Mouse (Mus musculus) ovary, postnatal 36 days (tissue): ENCODE measurements around the gene Abtb2.

Experiments used
- DNase-seq: peaks from one replicate; pipeline ENCODE4 v3.0.0; 2022; ENCODE audit warnings: low spot score, mixed read lengths

Abtb2 gene

DNA sequence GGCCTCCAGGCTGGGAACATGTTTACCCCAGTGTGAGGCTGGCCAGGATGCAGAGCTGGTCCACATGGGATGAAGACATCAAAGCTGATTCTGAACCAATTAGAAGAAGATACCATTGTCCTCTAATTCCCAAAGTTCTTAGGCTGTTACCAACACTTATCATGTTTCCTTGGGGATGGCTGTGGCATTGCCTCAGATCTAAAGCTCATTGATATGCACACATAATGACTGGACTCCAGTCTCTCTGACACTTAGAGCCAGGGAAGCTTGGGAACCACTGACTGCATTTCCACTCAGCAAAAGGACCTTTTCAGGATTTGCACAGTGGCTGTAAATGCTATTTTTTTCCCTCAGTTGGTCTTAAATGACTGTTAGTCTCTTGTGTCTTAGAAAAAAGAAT is 52.3 kb downstream of the Abtb2 start:
- no peak for DNase-seq

DNA sequence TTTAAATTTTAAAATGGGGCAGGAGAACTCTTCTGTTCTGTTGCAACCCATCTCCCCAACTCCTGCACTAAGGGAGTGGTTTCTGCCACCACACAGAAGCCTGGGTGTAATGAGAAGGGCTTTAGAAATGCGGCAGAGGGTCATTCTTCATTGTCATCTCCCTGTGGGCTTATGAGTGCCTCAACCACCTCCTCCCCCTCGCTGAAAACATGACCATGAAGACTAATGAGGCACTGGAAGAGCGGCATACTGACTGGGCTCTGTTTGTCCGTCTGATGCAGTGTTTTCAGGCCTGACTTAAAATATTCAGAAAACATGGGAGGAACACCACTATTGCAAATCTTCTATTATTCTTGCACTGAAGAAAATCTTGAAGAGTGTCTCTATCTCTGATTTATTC is 56.8 kb downstream of the Abtb2 start:
- no peak for DNase-seq

DNA sequence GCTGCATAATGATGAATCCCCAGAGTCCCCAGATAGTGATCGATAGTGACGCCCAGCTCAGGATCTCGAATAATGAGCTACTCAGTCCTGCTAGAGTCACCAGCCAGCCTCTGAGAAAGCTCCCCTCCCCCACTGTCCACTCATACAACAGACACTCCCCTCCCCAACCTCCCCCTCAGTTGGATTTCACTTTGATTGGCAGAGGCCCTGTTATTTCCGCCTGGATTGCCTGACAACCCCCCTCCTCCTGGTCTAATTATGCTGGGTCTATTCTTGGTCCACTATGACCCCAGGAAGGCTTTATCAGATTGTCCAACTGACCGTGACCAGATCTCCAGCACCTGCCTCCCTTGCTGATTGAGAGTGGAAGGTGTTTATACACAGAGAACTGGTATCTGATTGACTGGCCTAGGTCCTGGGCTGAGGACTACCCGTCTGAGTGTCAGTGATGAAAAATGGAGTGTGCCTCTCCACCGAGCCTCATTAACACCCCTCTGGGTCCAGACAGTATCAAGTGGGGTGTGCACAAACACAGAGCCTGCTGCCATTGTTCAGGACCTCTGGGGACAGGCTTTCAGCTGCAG is 59.3 kb downstream of the Abtb2 start:
- no peak for DNase-seq

DNA sequence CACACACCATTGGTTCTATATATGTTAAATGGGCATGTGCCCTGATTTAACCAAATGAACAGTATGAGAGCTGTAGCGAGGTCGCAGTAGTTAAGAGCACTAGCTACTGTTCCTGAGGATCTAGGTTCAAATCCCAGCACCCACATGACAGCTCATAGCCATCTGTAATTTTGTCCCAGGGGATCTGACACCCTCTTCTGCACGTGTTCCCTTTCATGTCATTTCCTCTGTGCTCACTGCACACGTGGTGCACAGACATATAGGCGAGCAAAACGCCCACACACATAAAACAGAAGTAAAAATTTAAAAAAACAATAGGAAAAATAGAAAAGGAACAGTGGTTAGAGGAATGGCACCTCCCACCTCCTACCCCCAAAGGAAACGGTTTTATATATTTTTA is 61.0 kb downstream of the Abtb2 start:
- DNase-seq: no peak

DNA sequence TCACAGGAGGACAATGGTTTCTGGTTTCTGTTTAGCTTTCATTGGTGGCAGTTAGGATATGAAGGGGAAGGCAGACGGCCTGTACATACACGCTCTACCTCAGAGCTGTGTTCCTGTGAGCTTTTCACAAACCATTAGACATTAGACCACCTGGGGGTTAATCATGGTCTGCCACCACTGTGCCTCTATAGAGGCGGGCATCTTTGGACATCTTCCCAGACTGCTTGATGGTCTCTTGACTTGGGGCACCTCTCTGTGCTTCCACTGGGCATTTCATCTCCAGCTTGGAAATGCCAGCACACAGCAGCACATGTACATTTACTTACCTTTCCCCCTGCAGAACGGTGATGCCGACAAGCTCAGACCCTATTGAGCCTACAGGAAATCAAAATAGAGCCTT is 63.8 kb downstream of the Abtb2 start:
- no peak for DNase-seq

DNA sequence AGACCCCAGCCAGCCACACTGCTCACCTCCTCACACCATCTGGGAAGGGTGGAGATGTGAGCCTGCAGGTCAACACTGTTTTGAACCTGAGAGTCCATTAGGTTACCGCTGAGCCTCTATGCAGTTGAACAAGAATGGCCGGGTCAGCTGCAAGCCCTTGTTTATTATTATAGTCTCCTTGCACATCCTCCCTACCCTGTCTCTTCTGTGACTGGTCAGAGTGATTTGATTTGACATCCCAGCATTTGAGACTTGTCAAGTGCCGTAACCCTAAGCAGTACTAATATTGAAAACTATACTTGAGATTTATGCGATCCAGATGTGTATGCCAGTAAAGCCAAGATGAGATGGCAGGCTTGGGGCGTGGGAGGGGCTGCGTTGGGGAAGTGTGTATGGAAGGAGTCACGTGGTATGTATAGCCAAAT is 65.2 kb downstream of the Abtb2 start:
- DNase-seq: no peak

DNA sequence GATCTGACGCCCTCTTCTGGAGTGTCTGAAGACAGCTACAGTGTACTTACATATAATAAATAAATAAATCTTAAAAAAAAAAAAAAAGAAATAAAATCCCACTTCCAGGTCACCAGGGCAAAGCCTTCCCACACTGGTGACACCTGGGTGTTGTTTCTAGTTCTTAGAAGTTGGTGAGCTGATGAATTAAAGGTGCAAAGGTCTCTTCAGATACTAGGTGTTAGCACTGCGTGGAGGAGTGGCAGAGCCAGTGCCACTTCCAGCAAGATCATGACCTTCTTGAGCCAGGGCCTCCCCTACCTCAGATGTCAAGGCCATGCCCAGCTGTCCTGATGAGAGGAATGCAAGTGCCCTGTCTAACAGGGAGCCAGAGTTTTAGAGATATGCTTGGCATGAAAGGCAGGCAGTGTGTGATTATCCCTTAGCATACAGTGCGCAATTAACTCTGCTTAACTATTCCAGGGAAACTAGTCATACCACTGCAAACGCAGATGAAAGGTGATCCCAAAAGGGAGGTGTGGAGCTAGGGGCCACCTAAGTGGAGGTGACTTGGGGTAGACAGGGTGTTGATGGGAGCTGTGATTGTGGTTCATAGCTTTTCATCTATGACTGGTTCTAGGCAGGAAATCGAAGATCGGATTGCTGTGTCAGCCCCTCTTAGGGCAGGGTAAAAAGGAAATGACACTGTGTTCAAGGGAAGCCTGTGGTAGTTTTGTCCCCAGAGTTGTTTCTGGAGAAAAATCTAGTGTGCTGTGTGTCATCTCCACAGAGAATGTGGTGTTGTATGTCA is 66.2 kb downstream of the Abtb2 start:
- DNase-seq: no peak

DNA sequence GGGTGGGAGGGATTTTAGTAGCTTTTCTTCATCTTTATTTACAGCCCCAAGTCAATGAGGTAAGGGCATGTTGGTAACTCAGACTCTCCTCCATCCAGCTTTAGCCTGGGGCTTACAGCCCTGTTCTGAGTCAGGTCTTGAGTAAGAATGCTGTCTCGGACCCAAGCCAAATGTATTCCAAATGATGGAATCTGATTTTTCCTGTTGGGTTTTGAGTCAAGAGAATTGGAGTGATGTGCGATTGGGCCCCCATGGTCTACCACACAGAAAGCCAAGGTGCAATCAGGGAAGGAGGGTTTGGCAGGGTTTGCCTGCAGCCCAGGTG is 66.8 kb downstream of the Abtb2 start:
- DNase-seq: no peak

DNA sequence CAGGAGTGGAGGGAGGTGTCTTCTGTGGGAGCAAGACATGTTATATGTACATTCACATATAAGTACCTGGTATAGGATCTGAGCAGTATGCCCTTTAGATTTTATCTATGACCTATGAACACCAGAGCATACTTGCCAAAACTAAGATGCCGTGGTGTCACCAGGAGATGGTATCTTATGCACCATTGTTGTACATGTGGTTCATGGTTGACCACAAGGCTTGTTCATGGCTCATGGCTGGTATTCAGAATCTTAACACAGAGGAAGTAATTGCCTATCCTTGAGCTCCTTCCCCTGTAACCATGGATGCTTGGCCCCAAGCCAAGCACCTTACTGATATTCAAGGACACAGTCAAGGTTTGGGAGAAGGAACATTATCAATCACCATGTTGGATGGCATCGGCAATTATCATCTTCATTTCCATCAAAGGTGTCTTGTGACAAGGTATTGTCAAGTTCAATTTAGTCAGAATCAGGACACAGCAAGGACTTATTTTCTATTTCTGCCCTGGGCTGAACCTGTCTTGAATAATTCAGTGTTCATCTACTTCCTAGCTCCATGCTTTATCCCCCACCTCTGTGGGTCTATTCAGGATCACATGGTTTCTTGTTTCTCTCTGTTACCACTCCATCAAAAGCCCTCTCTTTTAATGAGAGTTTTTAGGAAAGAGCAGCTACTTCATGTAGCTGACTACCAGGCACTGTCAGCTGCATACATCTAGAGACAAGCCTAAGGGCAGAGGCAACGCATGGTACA is 69.8 kb downstream of the Abtb2 start:
- no peak for DNase-seq

DNA sequence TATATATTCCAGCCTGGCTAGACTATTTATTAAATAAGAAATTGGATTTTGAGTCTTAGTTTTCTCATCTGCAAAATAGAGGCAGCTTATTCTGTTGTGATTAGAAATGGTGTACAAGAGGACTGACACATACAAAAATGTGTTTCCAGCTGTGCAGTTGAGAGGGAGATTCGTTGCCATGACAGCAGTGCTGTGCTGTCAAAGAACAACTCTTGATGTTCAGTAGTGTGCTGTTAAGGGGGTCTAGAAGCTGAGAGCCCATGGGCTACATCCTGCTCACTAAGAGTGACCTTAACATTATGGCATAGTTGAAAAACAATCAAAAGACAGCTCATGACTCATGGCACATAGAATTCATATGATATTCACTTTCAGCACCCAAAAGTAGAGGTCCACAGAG is 71.3 kb downstream of the Abtb2 start:
- no peak for DNase-seq

DNA sequence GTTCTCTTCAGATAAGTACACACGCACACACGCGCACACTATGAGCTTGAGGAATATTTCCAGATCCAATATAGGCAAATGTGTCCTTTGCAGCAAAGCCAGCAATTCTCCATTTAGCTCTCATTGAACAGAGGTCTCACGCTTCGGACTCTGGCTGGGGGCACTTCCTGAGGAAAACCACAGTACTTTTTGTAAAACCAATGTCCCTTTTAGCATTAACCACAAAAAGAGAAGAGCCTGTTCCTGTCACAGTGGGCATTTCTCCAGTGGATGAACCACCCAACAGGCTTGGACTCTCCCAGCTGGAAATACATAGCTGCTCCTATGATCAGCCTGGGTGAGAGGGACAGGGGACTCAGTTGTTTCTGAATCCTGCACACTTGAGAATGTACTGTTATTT is 71.8 kb downstream of the Abtb2 start:
- no peak for DNase-seq

DNA sequence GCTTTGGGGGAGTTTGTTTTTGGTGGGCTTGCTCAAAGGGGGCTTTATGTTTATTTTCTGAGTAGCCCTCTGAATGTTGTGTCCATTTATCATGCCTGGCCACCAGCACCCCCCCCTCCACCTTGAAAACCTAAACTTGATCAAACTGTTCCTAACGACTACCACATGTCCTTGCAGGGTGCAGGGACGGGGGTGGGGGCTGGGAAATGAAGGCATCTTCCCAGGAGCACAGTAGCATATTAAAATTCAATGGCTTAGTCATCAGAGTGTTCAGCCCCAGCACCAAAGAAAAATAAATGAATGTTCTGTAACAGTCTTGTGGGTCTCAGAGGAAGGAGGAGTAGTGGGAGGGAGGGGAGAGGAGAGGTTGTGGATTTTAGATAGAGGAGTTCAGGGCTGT is 73.6 kb downstream of the Abtb2 start:
- no peak for DNase-seq

DNA sequence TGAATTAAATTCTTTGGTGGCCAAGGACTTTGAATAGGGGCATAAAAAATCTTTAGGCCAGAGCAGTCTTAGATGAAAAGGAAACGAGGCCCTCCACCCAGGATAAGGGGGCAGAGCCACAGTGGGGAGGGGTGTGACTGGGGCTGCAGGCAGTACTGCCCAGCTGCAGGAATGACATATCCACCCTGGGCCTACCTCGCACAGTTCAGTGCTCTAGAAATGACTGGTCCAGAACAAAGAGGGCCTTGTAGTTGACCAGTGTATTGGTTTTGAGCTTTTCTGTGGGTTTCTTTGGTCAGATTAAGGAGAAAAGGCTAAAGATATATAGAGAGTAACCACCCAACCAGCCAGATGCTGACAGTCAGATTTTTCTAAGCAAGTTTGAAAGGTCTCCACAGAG is 74.8 kb downstream of the Abtb2 start:
- DNase-seq: no peak

DNA sequence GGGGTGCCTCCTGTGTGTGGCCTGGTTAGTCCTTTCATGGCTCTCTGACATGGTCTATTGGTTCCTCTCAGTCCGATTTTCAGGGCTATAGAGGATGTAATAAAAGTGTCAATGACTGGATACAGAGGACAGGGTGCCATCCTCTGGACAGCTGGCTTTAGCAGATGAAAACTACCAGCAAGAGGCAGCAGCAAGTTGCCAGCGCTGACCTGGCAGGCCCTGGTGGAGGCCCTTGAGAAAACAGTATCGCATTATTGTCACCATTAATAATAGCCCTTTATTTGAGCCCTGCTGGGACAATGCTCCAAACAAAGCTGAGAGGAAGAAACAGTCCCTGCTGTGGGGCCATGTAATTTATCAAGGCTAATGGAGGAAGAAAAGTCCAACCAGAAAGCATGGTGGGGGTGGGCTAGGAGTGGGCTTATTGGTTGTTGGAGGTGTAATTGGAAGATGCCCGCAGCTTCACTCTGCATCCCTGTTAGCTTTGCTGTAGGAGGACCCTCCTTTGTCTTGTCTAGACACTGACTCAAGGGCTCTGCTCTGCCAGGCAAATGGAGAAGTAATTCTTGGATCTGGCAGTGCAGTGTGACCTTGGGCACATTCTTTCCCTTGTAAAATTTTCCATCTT is 77.6 kb downstream of the Abtb2 start:
- DNase-seq: no peak

DNA sequence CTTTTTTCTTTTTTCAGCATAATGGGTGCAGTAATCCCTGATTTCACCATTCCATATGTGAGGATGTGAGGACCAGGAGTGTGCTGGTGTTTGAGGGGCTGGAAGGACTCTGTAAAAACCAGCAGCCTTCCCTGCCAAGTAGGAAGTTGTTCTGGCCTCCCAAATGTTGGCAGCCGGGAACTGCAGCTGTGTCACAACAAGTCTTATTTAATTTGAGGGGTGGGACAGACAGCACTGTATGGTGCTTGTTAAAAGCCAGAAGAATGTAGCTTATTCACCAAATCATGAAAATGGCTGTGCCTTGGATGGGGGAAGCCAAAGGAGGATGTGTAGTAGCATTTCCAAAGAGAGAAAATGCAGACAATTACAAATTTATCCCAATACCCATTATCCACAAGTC is 78.3 kb downstream of the Abtb2 start:
- DNase-seq: no peak

DNA sequence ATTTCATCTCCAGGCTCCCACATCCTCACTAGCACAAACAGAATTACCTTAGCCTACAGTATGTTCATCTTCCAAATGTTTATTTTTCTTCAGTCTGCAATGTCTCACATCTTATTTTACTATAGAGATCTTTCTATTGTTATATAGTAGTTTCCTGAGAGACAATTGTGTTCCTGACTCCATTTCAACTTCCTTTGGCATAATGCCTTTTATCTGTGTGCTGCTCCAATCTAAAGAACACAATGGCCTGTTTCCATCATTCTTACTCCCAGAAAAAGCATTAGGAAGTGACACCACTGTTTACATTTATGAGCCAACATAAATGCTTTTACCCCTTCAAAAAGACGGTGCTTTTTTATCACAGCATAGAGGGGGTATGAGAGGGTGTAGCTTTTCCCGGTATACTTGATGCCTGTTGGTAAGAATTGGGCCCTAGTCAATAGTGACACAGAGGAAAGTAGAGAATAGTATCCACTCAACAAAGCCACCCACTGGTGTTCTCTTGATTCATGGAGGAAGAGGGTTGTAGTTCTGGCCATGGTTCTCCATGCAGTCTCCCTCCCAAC is 84.3 kb downstream of the Abtb2 start:
- DNase-seq: no peak

DNA sequence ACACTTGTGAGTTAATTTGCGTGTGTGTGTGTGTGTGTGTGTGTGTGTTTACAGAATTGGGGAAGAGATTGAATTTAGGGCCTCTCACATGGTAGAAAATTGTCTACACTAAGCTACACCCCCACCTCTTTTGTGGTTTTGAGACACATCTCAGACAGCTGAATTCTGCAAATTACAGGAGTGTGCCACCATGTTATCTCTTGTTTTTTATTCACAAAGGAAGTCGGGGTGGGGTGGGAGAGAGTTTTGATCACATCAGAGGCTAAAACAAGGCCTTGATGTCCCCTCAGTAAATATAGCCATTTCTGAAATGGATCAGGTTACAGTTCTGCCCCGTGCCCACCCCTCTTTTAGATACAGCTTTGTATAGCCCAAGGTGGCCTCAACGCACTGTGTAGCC is 86.0 kb downstream of the Abtb2 start:
- no peak for DNase-seq

DNA sequence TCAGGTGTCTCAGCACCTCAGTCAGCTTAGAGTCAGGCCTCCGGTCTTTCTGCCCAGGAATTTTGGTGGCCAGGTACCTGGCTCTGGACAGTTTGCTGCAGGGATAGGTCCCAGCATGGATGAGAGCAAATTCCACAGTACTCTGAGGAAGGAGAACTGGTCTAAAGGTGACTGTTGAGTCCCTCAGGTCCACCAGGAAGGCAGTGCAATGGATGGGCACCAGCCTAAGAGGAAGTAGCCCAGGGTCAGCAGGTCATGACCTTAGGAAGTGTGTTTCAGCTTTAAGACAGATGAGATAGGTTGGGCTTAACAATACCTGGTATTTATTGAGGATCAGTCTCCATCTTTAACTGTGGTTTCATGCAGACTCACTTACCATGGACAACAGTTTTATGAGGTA is 88.9 kb downstream of the Abtb2 start:
- DNase-seq: no peak

DNA sequence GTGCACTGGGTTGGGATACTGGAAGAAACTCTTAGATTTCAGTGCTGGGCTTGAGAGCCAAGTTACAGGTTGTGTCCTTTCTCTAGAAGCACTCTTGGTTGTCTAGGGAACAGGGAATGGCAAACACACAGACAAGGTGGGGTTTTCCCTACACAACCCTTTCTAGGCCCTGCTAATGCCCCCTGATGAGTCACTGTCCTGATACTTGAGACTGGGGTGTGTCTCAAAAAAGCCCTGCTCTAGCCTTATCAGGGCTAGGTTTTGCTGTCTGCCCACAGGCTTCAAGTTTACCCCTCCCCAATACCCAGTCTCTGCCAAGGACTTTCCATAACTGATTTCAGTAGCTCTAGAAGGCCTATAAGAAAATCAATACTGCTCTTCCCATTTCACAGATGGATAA is 89.9 kb downstream of the Abtb2 start:
- no peak for DNase-seq

DNA sequence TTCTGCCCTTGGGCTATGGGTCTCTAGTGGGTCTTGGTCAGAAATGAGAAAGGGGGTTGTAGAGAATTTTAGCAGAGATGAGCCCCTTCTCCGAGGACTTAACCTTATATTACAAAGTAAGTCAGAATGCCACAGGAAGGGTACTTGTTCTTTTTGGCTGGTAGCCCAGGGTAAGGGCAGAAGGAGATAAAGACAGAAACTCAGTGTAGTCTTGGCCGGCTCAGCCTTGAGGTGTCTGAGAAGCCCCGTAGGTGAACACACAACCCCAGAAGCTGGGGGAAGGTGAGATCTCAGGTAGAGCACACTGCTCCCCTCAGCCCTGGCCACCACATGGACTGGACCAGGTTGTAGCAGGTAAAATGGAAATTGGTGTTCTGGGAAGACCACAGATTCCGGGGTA is 93.1 kb downstream of the Abtb2 start:
- no peak for DNase-seq

DNA sequence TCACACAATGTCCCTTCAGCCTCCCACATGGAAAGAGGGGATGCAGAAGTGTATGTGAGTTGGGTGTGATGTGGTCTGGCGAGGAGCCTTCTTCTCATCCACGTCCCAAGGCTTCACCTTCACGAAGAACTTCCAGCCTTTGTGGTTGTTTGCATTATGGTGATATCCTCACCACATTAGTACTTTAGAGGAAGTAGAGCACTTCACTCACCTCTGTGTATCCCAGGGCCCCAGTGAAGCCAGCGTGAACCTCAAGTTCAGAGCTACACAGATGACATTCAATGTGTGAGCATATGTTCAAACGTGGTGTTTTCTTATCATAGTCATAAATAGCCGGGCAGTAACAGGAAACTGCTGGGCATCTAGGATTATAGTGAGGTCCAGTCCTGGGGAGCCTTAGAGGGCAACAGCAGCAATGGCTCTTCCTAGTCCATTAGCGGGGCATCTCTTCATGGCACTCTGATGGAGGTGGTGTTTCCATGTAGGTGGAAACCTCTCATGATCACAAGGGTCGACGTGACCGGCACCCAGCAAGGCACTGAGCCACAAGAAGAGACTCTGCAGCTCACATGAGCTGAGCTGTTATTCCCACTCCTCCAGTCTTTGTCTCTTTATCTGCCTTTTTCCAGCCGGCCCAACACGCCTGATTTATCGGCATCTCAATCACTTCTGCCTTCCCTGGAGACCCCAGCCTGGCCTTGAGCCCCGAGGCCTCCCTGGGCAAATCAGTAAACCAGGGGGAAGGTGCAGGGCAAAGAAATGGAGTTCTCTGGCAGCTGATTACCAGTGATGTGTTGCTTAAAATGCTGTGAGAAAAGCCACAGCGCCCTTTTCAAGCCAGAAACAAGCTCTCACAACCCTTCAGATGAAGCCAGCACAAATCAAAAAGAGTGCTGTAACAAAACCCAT is 93.8 kb downstream of the Abtb2 start:
- DNase-seq: no peak

DNA sequence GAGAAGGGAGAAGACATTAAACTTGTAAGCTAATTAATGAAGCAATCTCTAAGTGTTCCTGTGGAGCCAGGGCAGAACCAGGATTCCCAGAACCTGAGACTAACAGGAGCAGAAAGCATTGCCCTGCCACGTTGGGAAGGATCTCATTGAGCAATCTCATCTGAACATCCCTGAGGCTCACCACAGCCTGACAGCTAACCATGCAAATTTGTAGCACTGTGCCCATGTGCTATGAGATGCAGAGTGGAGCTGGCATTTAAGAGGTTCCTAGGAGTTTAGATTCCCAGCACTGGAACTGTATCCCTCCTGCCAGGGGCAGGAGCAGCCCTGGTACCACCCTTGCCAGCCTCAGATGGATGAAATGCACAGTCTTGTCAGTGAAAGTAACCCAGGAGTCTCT is 95.6 kb downstream of the Abtb2 start:
- DNase-seq: no peak
